ENCODE assay signal across 8 mouse cellular contexts in the genomic region with DNA sequence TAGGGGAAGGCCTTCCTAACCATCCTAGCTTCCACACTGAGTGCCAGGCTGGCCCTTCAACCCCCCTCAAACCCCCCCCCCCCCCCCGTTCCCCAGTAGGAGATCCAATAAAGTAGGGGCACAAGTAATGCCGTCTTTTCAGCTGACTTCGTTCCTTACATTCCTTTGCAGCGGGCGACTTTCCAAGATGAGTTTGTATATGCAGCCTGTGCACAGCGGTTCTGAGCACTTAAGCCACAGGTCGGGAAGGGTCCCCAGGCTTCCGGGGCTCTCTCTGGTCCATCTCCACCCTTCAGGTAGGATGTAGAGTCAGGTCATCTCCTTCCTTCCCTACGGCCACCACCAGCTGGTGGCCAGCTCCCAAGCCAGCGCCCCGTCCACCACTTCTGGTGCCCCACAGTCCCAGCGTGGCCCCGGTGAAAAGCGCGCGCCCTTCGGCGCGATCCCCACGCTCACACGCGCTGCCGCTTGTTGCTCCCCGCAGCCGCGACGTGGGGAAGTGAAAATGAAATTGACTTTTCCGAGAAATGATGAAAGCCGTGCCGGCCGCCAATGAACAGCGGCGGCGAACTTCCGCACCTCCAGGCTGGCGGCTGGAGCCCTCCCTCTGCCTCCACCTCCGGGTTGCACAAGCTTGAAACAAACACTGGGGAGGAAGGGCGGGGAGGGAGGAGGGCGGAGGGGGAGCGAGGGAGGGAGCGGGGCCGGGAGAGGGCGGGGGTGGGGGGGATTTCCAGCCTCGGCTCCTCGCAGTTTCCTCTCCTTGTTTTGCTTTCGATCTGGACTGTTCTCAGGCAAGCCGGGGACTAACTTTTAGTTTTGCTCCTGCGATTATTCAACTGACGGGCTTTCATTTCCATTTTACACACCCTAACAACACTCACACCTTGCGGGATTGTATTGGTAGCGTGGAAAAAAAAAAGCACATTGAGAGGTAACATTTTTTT. TPM values are rescaled to one million over a fixed set of nuclear protein-coding genes. Genes with fewer than 3 reads are reported as not detected.
A peak's percentile ranks its signal among the peaks of the same experiment; 100 is the strongest.
DNase-seq lines count a peak whose midpoint lies in the region; ATAC-seq and TF ChIP-seq lines count a peak whose summit lies in the region.

A gene (plus strand): TSS at position 730 of the 947 bp plus-strand sequence.

- TF ChIP-seq POLR2A in bone marrow, adult 2 months (IDR thresholded peaks at IDR 0.05; ENCODE audit: borderline replicate concordance, control insufficient read depth, low read depth, low read length) = peak; percentile 88; the same call in 1 of the 2 replicates

- peak within 1 kb of the TSS; percentile 99 for H3K4me3 ChIP-seq in bone marrow, adult 2 months (replicated peaks; ENCODE audit: control insufficient read depth, low read depth, low read length)
- H3K4me3 ChIP-seq in embryonic facial prominence, embryonic 15.5 days (replicated peaks) = peak within 1 kb of the TSS; percentile 90
- peak within 1 kb of the TSS; percentile 93 for H3K4me3 ChIP-seq in limb, embryonic 15.5 days
- peak within 1 kb of the TSS; percentile 91 for H3K4me3 ChIP-seq in midbrain, postnatal 0 days (ENCODE audit: low read depth, low read length)

- H3K4me1 ChIP-seq in bone marrow, adult 2 months (ENCODE audit: control insufficient read depth, insufficient read depth, low read length) = peaks cover 2% of the 10 kb centered on the region; the same call in 1 of the 2 replicates
- H3K4me1 ChIP-seq in embryonic facial prominence, embryonic 15.5 days = peaks cover 20% of the 10 kb centered on the region
- H3K4me1 ChIP-seq in limb, embryonic 15.5 days = peaks cover 19% of the 10 kb centered on the region
- H3K4me1 ChIP-seq in midbrain, postnatal 0 days (ENCODE audit: insufficient read depth, low read length) = no peaks in the 10 kb centered on the region

- peak within 1 kb of the TSS; percentile 60 for H3K4me2 ChIP-seq in embryonic facial prominence, embryonic 15.5 days (replicated peaks)
- H3K4me2 ChIP-seq in limb, embryonic 15.5 days = peak within 1 kb of the TSS; percentile 76
- peak within 1 kb of the TSS; percentile 87 for H3K4me2 ChIP-seq in midbrain, postnatal 0 days (ENCODE audit: low read depth, low read length, poor library complexity, severe bottlenecking)

- H3K9ac ChIP-seq in embryonic facial prominence, embryonic 15.5 days = peak within 1 kb of the TSS; percentile 97
- H3K9ac ChIP-seq in limb, embryonic 15.5 days = peak within 1 kb of the TSS; percentile 97
- H3K9ac ChIP-seq in midbrain, postnatal 0 days (replicated peaks; ENCODE audit: low read length, poor library complexity, severe bottlenecking) = peak within 1 kb of the TSS; percentile 96

- no peaks in the 10 kb centered on the region for H3K27me3 ChIP-seq in embryonic facial prominence, embryonic 15.5 days
- no peaks in the 10 kb centered on the region for H3K27me3 ChIP-seq in limb, embryonic 15.5 days
- no peaks in the 10 kb centered on the region for H3K27me3 ChIP-seq in midbrain, postnatal 0 days (ENCODE audit: insufficient read depth, low read length)

- ATAC-seq in embryonic facial prominence, embryonic 15.5 days (ENCODE audit: insufficient number of reproducible peaks, low FRiP score, low TSS enrichment, low read depth) = peak; percentile 87
- ATAC-seq in limb, embryonic 15.5 days (ENCODE audit: insufficient number of reproducible peaks, low FRiP score, low TSS enrichment, low read depth) = peak; percentile 81
- peak; percentile 59 for ATAC-seq in midbrain, postnatal 0 days (ENCODE audit: low FRiP score)

- H3K27ac ChIP-seq in bone marrow, adult 2 months (ENCODE audit: control insufficient read depth, insufficient read depth, low read depth, low read length, poor library complexity) = peak within 1 kb of the TSS; percentile 100
- peak within 1 kb of the TSS; percentile 95 for H3K27ac ChIP-seq in embryonic facial prominence, embryonic 15.5 days (replicated peaks)
- peak within 1 kb of the TSS; percentile 88 for H3K27ac ChIP-seq in limb, embryonic 15.5 days
- H3K27ac ChIP-seq in midbrain, postnatal 0 days (ENCODE audit: low read depth, low read length) = peak within 1 kb of the TSS; percentile 90

- H3K9me3 ChIP-seq in embryonic facial prominence, embryonic 15.5 days (replicated peaks) = no peaks in the 10 kb centered on the region; the same call in 1 of the 2 replicates
- no peaks in the 10 kb centered on the region for H3K9me3 ChIP-seq in limb, embryonic 15.5 days
- no peaks in the 10 kb centered on the region for H3K9me3 ChIP-seq in midbrain, postnatal 0 days (ENCODE audit: low read length)

- DNase-seq in B cell, adult 2 months = peak; percentile 91 to 92
- peak; percentile 88 for DNase-seq in heart, adult 8-10 months (ENCODE audit: low spot score)
- peak; percentile 88 to 89 for DNase-seq in kidney, adult 8-10 months
- DNase-seq in midbrain, postnatal 0 days (ENCODE audit: low spot score) = peak; percentile 81
- DNase-seq in spleen, postnatal 10 days (ENCODE audit: low spot score in 2 of 2) = peak; percentile 82 to 90

- under 1% methylated on average over 51 of the region's 51 CpGs for WGBS in bone marrow, adult 2 months
- WGBS in embryonic facial prominence, embryonic 15.5 days = under 1% methylated on average over 51 of the region's 51 CpGs
- WGBS in limb, embryonic 15.5 days = under 1% methylated on average over 48 of the region's 51 CpGs
- WGBS in midbrain, postnatal 0 days = under 1% methylated on average over 43 of the region's 51 CpGs

- no peaks in the 10 kb centered on the region for H3K36me3 ChIP-seq in embryonic facial prominence, embryonic 15.5 days
- no peaks in the 10 kb centered on the region for H3K36me3 ChIP-seq in limb, embryonic 15.5 days
- no peaks in the 10 kb centered on the region for H3K36me3 ChIP-seq in midbrain, postnatal 0 days (ENCODE audit: insufficient read depth, low read length)

- no peak for TF ChIP-seq CTCF in bone marrow, adult 2 months (IDR thresholded peaks at IDR 0.05; ENCODE audit: control insufficient read depth, insufficient read depth, low read length)
- peak; percentile 1; the same call in 1 of the 2 replicates for TF ChIP-seq CTCF in midbrain, postnatal 0 days (IDR thresholded peaks at IDR 0.05)

RNA-seq across cellular contexts. Expression of the gene that starts here (rescaled TPM):
- polyA plus RNA-seq in bone marrow, adult 2 months (2011; ENCODE audit: insufficient read depth, insufficient read length, low replicate concordance, missing spikeins) = 55.3 and 63.2 TPM in 2 replicates
- 19.7 and 21.0 TPM in 2 replicates for polyA plus RNA-seq in embryonic facial prominence, embryonic 15.5 days (2015; fragmentation: Nextera tagmentation; extraction: Ambion mirVana)
- total RNA-seq in heart, adult 8-10 months (2022) = 10 to 100 TPM; 26.0 to 34.6 (median 27.6) TPM
- polyA plus RNA-seq in limb, embryonic 15.5 days (2015; fragmentation: Nextera tagmentation; extraction: Ambion mirVana) = 20.0 and 24.8 TPM in 2 replicates
- total RNA-seq in midbrain, postnatal 0 days (2014; rRNA removed) = 3.3 and 4.0 TPM in 2 replicates
- 9.5 and 9.7 TPM in 2 replicates for polyA plus RNA-seq in midbrain, postnatal 0 days (2015; fragmentation: Nextera tagmentation; extraction: Ambion mirVana)

Comparison
In these comparisons a context has a peak if more than half of its experiments do, and no peak if none do; other contexts are left out.
1. Peak in every context shown above with its lines: DNase-seq, ATAC-seq, H3K4me3 ChIP-seq and H3K27ac ChIP-seq.